Mouse (Mus musculus): ENCODE results near the gene Cd151. TPM values are rescaled to one million over a fixed set of nuclear protein-coding genes. Genes with fewer than 3 reads are reported as not detected.
A peak's percentile ranks its signal among the peaks of the same experiment; 100 is the strongest.

Gene Cd151
- total RNA-seq, 2 experiments from 2014 or later: 28.9 to 29.1 TPM

- DNase-seq (ENCODE audit: low spot score in 2 of 2): no peak
Measured at GRCm38 (mm10) chr7:141455610-141456314, 11.4 kb upstream of the Cd151 start.

- DNase-seq (ENCODE audit: low spot score in 2 of 2): no peak
Measured at GRCm38 (mm10) chr7:141456739-141457138, 10.5 kb upstream of the Cd151 start.

- no peak for DNase-seq (ENCODE audit: low spot score in 2 of 2)
Measured at GRCm38 (mm10) chr7:141457236-141457635, 10.0 kb upstream of the Cd151 start.

GRCm38 (mm10) chr7:141457986-141458660, 9.1 kb upstream of the Cd151 start:
- peak in 1 of 2 experiments; percentile 46 for DNase-seq (ENCODE audit: low spot score in 2 of 2)

GRCm38 (mm10) chr7:141458661-141459060, 8.5 kb upstream of the Cd151 start:
- no peak for DNase-seq (ENCODE audit: low spot score in 2 of 2)

GRCm38 (mm10) chr7:141459301-141459711, 7.9 kb upstream of the Cd151 start:
- DNase-seq (ENCODE audit: low spot score in 2 of 2): no peak

- no peak for DNase-seq (ENCODE audit: low spot score in 2 of 2)
Measured at GRCm38 (mm10) chr7:141460001-141460390, 7.2 kb upstream of the Cd151 start.

GRCm38 (mm10) chr7:141460391-141461113, 6.6 kb upstream of the Cd151 start, which contains the start of gene Cracr2b:
Cracr2b (plus strand) TSS chr7:141461094.
- no peak for DNase-seq (ENCODE audit: low spot score in 2 of 2)

GRCm38 (mm10) chr7:141461521-141462332, 5.5 kb upstream of the Cd151 start:
- DNase-seq (ENCODE audit: low spot score in 2 of 2): no peak

- DNase-seq (ENCODE audit: low spot score in 2 of 2): no peak
Measured at GRCm38 (mm10) chr7:141462333-141462821, 4.8 kb upstream of the Cd151 start.

GRCm38 (mm10) chr7:141463824-141464602, 3.2 kb upstream of the Cd151 start:
- DNase-seq (ENCODE audit: low spot score in 2 of 2): no peak

- DNase-seq (ENCODE audit: low spot score in 2 of 2): no peak
Measured at GRCm38 (mm10) chr7:141464603-141465201, 2.5 kb upstream of the Cd151 start.

- no peak for DNase-seq (ENCODE audit: low spot score in 2 of 2)
Measured at GRCm38 (mm10) chr7:141465388-141466044, 1.7 kb upstream of the Cd151 start.

GRCm38 (mm10) chr7:141466045-141466394, 1.2 kb upstream of the Cd151 start:
- DNase-seq (ENCODE audit: low spot score in 2 of 2): no peak

GRCm38 (mm10) chr7:141466607-141467148, 514 bp upstream of the Cd151 start:
- DNase-seq (ENCODE audit: low spot score in 2 of 2): no peak

- DNase-seq (ENCODE audit: low spot score in 2 of 2): no peak
Measured at GRCm38 (mm10) chr7:141468164-141468521, 951 bp downstream of the Cd151 start.

GRCm38 (mm10) chr7:141468522-141469211, 1.5 kb downstream of the Cd151 start:
- DNase-seq (ENCODE audit: low spot score in 2 of 2): peak in 1 of 2 experiments; percentile 50

GRCm38 (mm10) chr7:141469352-141469751, 2.2 kb downstream of the Cd151 start:
- no peak for DNase-seq (ENCODE audit: low spot score in 2 of 2)
